Mouse (Mus musculus) embryonic facial prominence, embryonic 14.5 days (tissue): ENCODE data around the gene Mindy2. TPM values are rescaled to one million over a fixed set of nuclear protein-coding genes. Genes with fewer than 3 reads are reported as not detected.

ENCODE experiments used
- ATAC-seq: fragments of 200-750 bp; cut with Nextera tagmentation; 2 replicates; pipeline ENCODE4 v1.8.0; 2017; ENCODE audit warnings: low read depth, moderate number of reproducible peaks, moderate TSS enrichment
- DNase-seq: peaks from one replicate; pipeline ENCODE4 v3.0.0-alpha.2; 2015; ENCODE audit warnings: low spot score
- H3K27ac ChIP-seq: fragments of 300-500 bp; sonication (generic); replicated peaks from 2 replicates; pipeline ENCODE4 v1.5.1; 2014; ENCODE audit warnings: low read depth, mild to moderate bottlenecking, low read length, moderate library complexity
- H3K27me3 ChIP-seq: fragments of 300-500 bp; sonication (generic); replicated peaks from 2 replicates; pipeline ENCODE4 v1.6.1; 2014; ENCODE audit warnings: low read length; ENCODE audit not compliant: control insufficient read depth, insufficient read depth
- H3K36me3 ChIP-seq: fragments of 300-500 bp; sonication (generic); 2 replicates; pipeline ENCODE4 v1.6.1; 2014; ENCODE audit warnings: low read length, mixed read lengths; ENCODE audit not compliant: control insufficient read depth, insufficient read depth
- H3K4me1 ChIP-seq: fragments of 300-500 bp; sonication (generic); 2 replicates; pipeline ENCODE4 v1.6.1; 2014; ENCODE audit warnings: antibody characterized with exemption, low read length; ENCODE audit not compliant: control insufficient read depth, insufficient read depth
- H3K4me2 ChIP-seq: fragments of 300-500 bp; sonication (generic); 2 replicates; pipeline ENCODE4 v1.6.1; 2014; ENCODE audit warnings: low read depth, mild to moderate bottlenecking, low read length, moderate library complexity, mixed read lengths
- H3K4me3 ChIP-seq: fragments of 300-500 bp; sonication (generic); 2 replicates; pipeline ENCODE4 v1.5.1; 2014; ENCODE audit warnings: low read depth, mild to moderate bottlenecking, low read length
- H3K9ac ChIP-seq: fragments of 300-500 bp; sonication (generic); 2 replicates; pipeline ENCODE4 v1.6.1; 2014; ENCODE audit warnings: low read depth, mild to moderate bottlenecking, low read length, moderate library complexity, mixed read lengths
- H3K9me3 ChIP-seq: fragments of 300-500 bp; sonication (generic); 2 replicates; pipeline ENCODE4 v1.6.1; 2016; ENCODE audit warnings: low read length; ENCODE audit not compliant: control insufficient read depth
- WGBS: fragments of 180-500 bp; shearing (Covaris S2); extraction: QIAGEN DNeasy Blood & Tissue Kit; methylation state at CpG from one replicate; pipeline ENCODE4 v1.1.7; 2014; 5-methylcytosine and 5-hydroxymethylcytosine counted together
- polyA plus RNA-seq: library from polyadenylated mRNA; unstranded; fragments of >200 nt; fragmentation: Nextera tagmentation; extraction: Ambion mirVana; gene quantifications from 2 replicates; pipeline ENCODE4 v1.2.1, GENCODE M21; 2014

Gene Mindy2
- 15.3 and 15.5 TPM in 2 replicates for polyA plus RNA-seq

GRCm38 (mm10) chr9:70657013-70657967, at the start of gene Mindy2:
TSS of gene Mindy2 (minus strand) at chr9:70657174.
- 2% methylated on average over 48 of the region's 67 CpGs for WGBS

DNA sequence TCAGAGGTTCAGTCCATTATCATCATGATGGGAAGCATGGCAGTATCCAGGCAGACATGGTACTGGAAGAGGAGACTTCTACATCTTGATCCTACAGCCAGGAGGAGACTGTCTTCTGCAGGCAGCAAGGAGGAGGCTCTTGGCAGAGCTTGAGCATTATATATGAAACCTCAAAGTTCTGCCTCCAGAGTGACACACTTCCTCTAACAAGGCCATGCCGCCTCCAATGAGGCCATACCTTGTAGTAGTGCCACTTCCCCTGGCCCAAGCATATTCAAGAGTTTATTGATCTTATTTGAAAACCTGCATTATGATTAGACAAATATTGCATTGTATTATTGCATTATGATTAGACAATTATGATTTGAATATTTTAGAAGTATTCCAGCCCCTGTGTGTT, 49.5 kb upstream of the Mindy2 start:
- 100% methylated on average over 1 of the region's 1 CpGs for WGBS
- ATAC-seq = no peak
- peaks cover 12% of the 10 kb centered on the region; the same call in 1 of the 2 replicates for H3K36me3 ChIP-seq
- H3K4me3 ChIP-seq = no peak overlapping the region
- H3K4me1 ChIP-seq = 0 out of 2 replicates have a peak, but pooled peaks cover 1% of the 10 kb centered on the region
- no peak overlapping the region for H3K9ac ChIP-seq
- H3K27me3 ChIP-seq = no peaks in the 10 kb centered on the region
- DNase-seq = no peak
- no peak overlapping the region for H3K4me2 ChIP-seq
- no peaks in the 10 kb centered on the region for H3K9me3 ChIP-seq
- no peak overlapping the region for H3K27ac ChIP-seq

More at GRCm38 (mm10) chr9:70657013-70657967, at the start of gene Mindy2:
- no peaks in the 10 kb centered on the region for H3K27me3 ChIP-seq
- peaks cover 19% of the 10 kb centered on the region for H3K4me1 ChIP-seq
- H3K4me3 ChIP-seq = peak within 1 kb of the TSS; percentile 88
- H3K4me2 ChIP-seq = peak within 1 kb of the TSS; percentile 88
- no peaks in the 10 kb centered on the region for H3K9me3 ChIP-seq
- peak within 1 kb of the TSS; percentile 90 for H3K9ac ChIP-seq
- peak within 1 kb of the TSS; percentile 95 for H3K27ac ChIP-seq
- DNase-seq (peak; percentile 98), ATAC-seq (peak; percentile 97)
- no peaks in the 10 kb centered on the region for H3K36me3 ChIP-seq

- DNase-seq (no peak), ATAC-seq (no peak)
- H3K9ac ChIP-seq = no peak overlapping the region
- no peak overlapping the region for H3K4me2 ChIP-seq
- no peak overlapping the region for H3K27ac ChIP-seq
- H3K9me3 ChIP-seq = no peaks in the 10 kb centered on the region
- WGBS = 95% methylated on average over 5 of the region's 5 CpGs
- H3K27me3 ChIP-seq = no peaks in the 10 kb centered on the region
- H3K4me1 ChIP-seq = 0 out of 2 replicates have a peak, but pooled peaks cover 3% of the 10 kb centered on the region
- peaks cover 12% of the 10 kb centered on the region; the same call in 1 of the 2 replicates for H3K36me3 ChIP-seq
- H3K4me3 ChIP-seq = no peak overlapping the region
Measured at GRCm38 (mm10) chr9:70703597-70704203, 46.7 kb upstream of the Mindy2 start.

DNA sequence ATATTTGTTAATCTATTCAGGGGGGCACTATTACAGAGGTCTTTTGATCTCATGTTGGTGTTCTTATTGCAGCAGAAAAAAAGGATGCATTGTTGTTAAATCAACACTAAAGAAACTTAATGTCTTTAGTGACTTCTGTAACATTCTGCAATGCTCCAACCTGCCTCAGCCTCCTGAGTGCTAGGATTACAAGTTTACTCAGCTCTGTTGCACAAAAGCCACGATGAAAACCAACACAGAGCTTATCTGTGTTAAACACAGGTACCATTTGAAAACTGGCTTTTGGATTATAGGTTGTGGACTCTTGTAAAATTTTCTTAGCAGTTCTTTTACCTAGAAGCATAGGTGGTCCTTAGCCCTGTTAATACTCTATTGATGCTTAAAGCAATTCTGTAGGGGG, 41.1 kb upstream of the Mindy2 start:
- H3K36me3 ChIP-seq = no peaks in the 10 kb centered on the region
- H3K4me3 ChIP-seq = no peak overlapping the region
- peaks cover 3% of the 10 kb centered on the region; the same call in 1 of the 2 replicates for H3K9me3 ChIP-seq
- H3K4me2 ChIP-seq = no peak overlapping the region
- no peak overlapping the region for H3K9ac ChIP-seq
- H3K27me3 ChIP-seq = no peaks in the 10 kb centered on the region
- DNase-seq = no peak
- H3K27ac ChIP-seq = no peak overlapping the region
- 0 out of 2 replicates have a peak, but pooled peaks cover 3% of the 10 kb centered on the region for H3K4me1 ChIP-seq
- no peak for ATAC-seq
- 86% methylated on average over 1 of the region's 1 CpGs for WGBS

DNA sequence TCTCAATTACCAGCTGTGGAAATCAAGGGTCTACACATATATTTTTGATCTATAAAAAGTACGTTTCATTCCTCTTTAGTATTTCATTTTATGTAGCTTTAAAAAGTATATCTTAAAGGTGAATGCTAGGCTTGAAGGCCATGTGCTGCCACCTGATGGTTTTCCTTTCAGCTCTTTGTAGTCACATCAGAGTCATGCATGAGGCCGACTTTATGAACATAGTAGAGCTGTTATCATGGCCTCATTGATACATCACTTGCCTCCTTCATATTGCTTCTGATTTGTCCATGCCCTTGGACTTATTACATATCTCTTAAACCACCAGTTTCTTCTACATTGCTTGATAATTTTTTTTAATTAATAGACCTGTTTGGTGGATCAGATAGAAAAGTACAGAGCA, 38.7 kb upstream of the Mindy2 start:
- Histone ChIP-seq H3K9ac (no peak overlapping the region), H3K4me2 (no peak overlapping the region), H3K36me3 (no peaks in the 10 kb centered on the region), H3K27me3 (no peaks in the 10 kb centered on the region), H3K27ac (no peak overlapping the region), H3K9me3 (peaks cover 3% of the 10 kb centered on the region; the same call in 1 of the 2 replicates), H3K4me3 (no peak overlapping the region), H3K4me1 (no peaks in the 10 kb centered on the region)
- ATAC-seq (no peak), DNase-seq (no peak)
- 94% methylated on average over 2 of the region's 2 CpGs for WGBS

- Histone ChIP-seq H3K27me3 (no peaks in the 10 kb centered on the region), H3K27ac (no peak overlapping the region), H3K9me3 (no peaks in the 10 kb centered on the region), H3K9ac (no peak overlapping the region), H3K4me3 (no peak overlapping the region), H3K36me3 (no peaks in the 10 kb centered on the region), H3K4me1 (no peaks in the 10 kb centered on the region), H3K4me2 (no peak overlapping the region)
- WGBS = 69% methylated on average over 2 of the region's 2 CpGs
- no peak for ATAC-seq
- no peak for DNase-seq
Measured at GRCm38 (mm10) chr9:70691772-70692693, 35.1 kb upstream of the Mindy2 start.

- Histone ChIP-seq H3K9me3 (no peaks in the 10 kb centered on the region), H3K4me3 (no peak overlapping the region), H3K27ac (no peak overlapping the region), H3K36me3 (no peaks in the 10 kb centered on the region), H3K4me1 (no peaks in the 10 kb centered on the region), H3K9ac (no peak overlapping the region), H3K4me2 (no peak overlapping the region), H3K27me3 (no peaks in the 10 kb centered on the region)
- ATAC-seq = no peak
- no peak for DNase-seq
Measured at GRCm38 (mm10) chr9:70690579-70690978, 33.6 kb upstream of the Mindy2 start.

DNA sequence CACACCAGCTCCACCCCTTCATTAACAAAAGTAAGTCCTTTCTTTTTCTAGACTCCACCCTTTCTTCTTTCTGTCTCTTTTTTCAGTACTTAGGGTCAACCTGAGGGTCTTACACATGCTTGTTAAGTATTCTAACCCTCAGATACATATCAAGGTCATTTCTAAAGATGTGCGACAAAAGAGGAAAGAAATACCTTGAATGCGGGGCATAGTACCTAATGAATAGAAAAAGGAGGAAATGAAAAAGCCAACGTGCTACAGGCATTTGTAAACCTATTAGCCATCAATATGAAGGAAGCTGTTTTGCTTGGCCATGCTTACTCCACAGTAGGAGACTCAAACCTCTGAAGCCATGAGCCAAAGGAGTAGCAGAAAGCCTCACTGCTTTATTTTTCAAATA, 33.0 kb upstream of the Mindy2 start:
- Histone ChIP-seq H3K9ac (no peak overlapping the region), H3K27me3 (no peaks in the 10 kb centered on the region), H3K4me3 (no peak overlapping the region), H3K27ac (no peak overlapping the region), H3K36me3 (no peaks in the 10 kb centered on the region), H3K9me3 (no peaks in the 10 kb centered on the region), H3K4me2 (no peak overlapping the region), H3K4me1 (no peaks in the 10 kb centered on the region)
- ATAC-seq (no peak), DNase-seq (no peak)
- 78% methylated on average over 3 of the region's 3 CpGs for WGBS
